Mouse (Mus musculus) cerebellum, adult 8-10 months (tissue): ENCODE results near the gene Snta1.

Experiments used
- DNase-seq: peaks from one replicate; pipeline ENCODE4 v3.0.0; 2022

Gene Snta1

GRCm38 (mm10) chr2:154407643-154408445, at the start of gene Snta1:
TSS of gene Snta1 (minus strand) at chr2:154408099.
- peak; percentile 80 for DNase-seq

GRCm38 (mm10) chr2:154456621-154457020, 48.7 kb upstream of the Snta1 start:
- DNase-seq, result no peak

GRCm38 (mm10) chr2:154455776-154456175, 47.9 kb upstream of the Snta1 start:
- no peak for DNase-seq

GRCm38 (mm10) chr2:154454605-154455004, 46.7 kb upstream of the Snta1 start:
- DNase-seq, result no peak

GRCm38 (mm10) chr2:154454099-154454498, 46.2 kb upstream of the Snta1 start:
- DNase-seq, result no peak

- DNase-seq, result no peak
Measured at GRCm38 (mm10) chr2:154452951-154453350, 45.1 kb upstream of the Snta1 start.

GRCm38 (mm10) chr2:154448633-154449032, 40.7 kb upstream of the Snta1 start:
- DNase-seq, result no peak

GRCm38 (mm10) chr2:154447821-154448220, 39.9 kb upstream of the Snta1 start:
- no peak for DNase-seq

GRCm38 (mm10) chr2:154440453-154440852, 32.6 kb upstream of the Snta1 start:
- DNase-seq, result no peak

- DNase-seq, result no peak
Measured at GRCm38 (mm10) chr2:154437191-154437527, 29.3 kb upstream of the Snta1 start.

GRCm38 (mm10) chr2:154436458-154437190, 28.7 kb upstream of the Snta1 start, which contains the start of gene Cbfa2t2:
TSS of gene Cbfa2t2 (plus strand) at chr2:154436481.
- peak; percentile 67 for DNase-seq

GRCm38 (mm10) chr2:154436076-154436457, 28.2 kb upstream of the Snta1 start:
- peak; percentile 97 for DNase-seq

GRCm38 (mm10) chr2:154434690-154435089, 26.8 kb upstream of the Snta1 start:
- no peak for DNase-seq

GRCm38 (mm10) chr2:154433391-154433790, 25.5 kb upstream of the Snta1 start:
- peak; percentile 62 for DNase-seq

- no peak for DNase-seq
Measured at GRCm38 (mm10) chr2:154432696-154433095, 24.8 kb upstream of the Snta1 start.

GRCm38 (mm10) chr2:154430566-154430965, 22.7 kb upstream of the Snta1 start:
- no peak for DNase-seq

GRCm38 (mm10) chr2:154427853-154428360, 20.0 kb upstream of the Snta1 start:
- DNase-seq, result no peak

GRCm38 (mm10) chr2:154426905-154427852, 19.3 kb upstream of the Snta1 start:
- no peak for DNase-seq

- no peak for DNase-seq
Measured at GRCm38 (mm10) chr2:154426188-154426904, 18.4 kb upstream of the Snta1 start.

GRCm38 (mm10) chr2:154425522-154425921, 17.6 kb upstream of the Snta1 start:
- no peak for DNase-seq

GRCm38 (mm10) chr2:154423548-154423947, 15.6 kb upstream of the Snta1 start:
- DNase-seq, result no peak

GRCm38 (mm10) chr2:154422181-154422580, 14.3 kb upstream of the Snta1 start:
- DNase-seq, result no peak
